Mouse (Mus musculus) thymus, postnatal 36 days (tissue): ENCODE data around the gene Ceacam18.
"Not testable (repeated sequence)": the region's sequence is repeated elsewhere in the genome, so short reads cannot be mapped to it uniquely, and the experiment has no call there.

Experiments
- DNase-seq, 2 experiments: peaks; one replicate each; pipeline ENCODE4 v3.0.0; 2022; ENCODE audit warnings: mixed read lengths in 2 of 2

Gene Ceacam18

DNA sequence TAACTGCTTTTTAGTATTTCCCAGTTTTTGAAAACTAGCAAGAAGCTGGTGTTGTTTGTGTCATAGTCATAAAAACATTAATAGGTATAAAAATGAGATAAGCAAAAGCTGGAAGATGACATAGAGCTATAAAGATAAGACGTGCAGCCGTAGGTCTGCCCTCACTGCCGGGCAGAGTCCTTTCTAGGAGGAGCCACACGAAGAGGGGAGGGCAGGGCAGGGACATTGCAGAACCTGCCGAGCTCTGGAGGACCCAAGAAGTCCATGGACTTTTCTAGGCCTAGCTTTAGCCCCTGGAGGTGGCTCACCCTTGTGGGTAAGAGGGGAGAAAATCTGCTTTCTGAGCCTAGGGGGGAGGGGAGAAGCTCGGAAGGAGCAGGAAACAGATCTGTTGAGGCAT lies at the start of gene Ceacam18:
Gene Ceacam18 (plus strand): TSS at position 208 of the 400 bp plus-strand sequence.
- DNase-seq, result no peak

- DNase-seq, result no peak
Measured at GRCm38 (mm10) chr7:43584790-43585189, 49.7 kb upstream of the Ceacam18 start.

DNA sequence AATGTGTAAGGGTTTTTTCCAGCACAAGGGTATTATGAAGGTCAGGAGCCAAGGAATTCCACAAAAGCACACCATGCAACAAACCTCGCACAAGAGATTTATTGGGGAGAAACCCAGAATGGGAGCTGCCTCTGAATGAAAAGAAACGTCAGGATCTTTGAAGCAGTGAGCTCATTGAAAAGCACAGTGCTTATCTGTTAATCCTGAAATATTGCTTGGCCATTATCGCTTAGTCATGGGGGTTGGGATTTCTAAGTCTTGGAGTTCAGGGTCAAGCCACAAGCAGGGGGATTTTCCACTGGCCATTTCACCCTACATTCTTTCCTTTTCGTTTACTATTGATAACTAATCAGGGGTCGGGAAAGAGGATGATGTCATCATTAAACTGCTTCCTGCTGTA lies 32.6 kb upstream of the Ceacam18 start:
- no peak for DNase-seq

- DNase-seq, result peak; percentile 27 to 42
Measured at GRCm38 (mm10) chr7:43606896-43607742, 27.4 kb upstream of the Ceacam18 start, which contains the start of gene Zfp819. Gene Zfp819, plus strand, starts transcription at chr7:43607169.

- no peak for DNase-seq
Measured at GRCm38 (mm10) chr7:43607743-43608287, 26.7 kb upstream of the Ceacam18 start.

DNA sequence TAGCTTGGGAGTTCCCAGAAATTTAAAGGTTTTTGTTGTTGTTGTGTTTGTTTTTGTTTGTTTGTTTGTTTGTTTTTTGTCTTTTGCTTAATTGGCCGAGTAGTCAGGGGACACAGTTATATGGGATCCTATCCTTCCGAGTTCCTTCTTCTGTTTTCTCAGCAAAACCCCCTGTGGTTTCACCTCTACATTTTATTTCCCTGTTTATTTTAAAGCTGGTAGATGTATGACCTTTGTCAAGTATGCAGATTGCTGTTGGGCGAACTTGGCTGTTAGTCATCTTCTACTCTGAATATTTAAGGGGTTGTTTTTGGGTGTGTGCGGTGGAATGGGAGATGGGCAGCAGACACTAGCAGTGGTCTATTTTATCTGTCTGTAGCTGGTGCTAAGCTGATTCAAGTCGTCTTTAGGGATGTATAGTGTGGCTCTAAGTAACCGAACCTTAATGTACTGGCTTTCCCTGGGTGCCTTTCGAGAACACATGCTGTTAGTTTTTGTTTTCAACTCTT lies 26.1 kb upstream of the Ceacam18 start:
- no peak for DNase-seq

DNA sequence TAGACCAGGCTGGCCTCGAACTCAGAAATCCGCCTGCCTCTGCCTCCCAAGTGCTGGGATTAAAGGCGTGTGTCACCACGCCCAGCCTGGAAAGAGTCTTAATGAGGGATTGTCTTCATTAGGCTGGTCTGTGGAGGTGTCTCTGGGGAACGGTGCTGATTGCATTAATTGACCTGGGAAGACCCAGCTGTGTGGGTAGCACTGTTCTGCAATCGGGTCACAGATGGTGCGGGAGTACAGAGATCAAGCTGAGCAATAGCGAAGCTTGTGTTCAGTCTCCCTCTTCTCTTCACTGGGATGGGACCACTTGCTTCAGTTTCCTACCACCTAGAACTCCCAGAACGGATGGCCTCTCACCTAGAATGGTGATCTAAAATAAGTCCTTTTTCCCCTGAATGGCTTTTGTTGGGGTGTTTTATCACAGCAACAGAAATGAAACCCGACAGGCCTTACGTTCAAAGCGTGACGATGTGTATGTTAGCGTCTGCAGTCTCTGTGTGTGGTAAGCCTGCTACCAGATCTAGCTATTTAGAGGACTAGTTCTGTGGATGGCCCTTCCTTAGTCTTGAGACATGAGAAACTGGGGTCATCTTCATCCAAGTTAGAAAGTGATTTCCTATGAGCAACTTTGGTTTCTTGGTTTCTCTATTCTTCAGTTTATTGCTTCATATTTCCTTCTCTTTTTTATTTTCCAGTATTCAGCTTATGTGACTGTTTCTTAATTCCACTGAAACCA lies 20.5 kb upstream of the Ceacam18 start:
- no peak for DNase-seq

DNA sequence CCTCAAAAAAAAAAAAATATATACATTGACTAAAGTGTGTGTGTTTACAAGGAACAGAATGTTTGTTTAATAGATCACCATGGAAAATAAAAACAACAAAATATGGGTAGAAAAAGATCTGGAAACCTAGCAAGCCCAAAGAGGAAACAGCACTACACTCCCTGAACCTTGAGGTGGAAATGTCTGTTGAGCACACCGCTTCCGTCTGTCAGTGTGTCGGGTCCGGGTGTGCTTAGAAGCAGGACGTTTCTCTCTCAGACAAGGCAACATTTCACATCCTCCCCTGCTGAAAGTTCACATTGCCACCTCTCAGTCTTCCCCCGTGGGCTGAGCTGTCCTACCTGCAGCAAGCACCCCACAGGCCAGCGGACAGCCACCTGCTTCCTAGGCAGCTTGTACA lies 11.6 kb upstream of the Ceacam18 start:
- no peak for DNase-seq

- no peak for DNase-seq
Measured at GRCm38 (mm10) chr7:43623819-43624218, 10.7 kb upstream of the Ceacam18 start.

GRCm38 (mm10) chr7:43625065-43625464 lies 9.4 kb upstream of the Ceacam18 start:
- no peak for DNase-seq

DNA sequence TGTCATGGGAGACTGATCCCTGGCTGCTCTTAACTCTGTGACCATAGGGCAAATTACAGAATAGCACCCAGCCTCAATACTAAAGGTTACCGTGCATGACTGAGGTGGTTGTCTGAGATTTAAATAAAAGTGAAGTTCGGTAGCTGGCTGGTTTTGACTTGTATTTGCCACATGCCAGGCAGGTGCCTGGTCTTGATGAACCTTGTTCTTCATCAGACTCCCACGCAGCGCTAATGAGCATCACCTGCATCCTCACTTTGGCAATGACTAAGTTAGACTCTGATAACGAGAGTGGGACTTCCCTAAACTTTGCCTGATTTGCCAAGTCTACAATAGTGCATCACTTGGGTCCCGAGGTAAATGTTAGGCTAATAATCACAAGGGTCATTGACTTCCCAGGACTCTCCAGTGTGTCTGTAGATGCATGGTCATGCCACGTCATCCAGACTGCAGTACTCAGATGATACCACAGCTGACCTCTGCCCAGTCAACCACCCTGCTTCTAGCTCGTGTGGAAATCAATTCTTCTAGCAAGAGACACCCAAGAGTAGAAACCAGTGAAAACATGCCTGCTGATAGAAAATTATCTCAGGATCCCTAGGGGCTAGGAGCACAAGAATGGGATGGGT lies 8.6 kb upstream of the Ceacam18 start:
- no peak for DNase-seq

DNA sequence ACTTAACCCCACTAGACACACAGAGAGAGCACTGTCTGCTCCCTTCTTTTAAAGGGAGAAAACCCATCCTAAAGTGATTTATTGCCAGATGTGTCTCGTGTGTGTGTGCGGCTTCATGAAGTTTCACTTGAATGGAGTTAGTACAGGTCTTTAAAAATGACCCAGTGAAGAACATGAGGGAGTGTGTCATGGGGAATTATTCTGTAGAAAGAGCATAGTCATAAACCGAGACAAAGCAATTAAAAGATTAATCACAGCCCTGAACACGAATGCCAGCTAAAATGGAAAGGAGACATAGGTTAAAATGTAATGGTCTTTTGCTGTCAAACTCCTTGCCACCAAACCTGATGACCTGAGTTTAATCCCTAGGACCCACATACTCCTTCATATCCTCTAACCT lies 567 bp upstream of the Ceacam18 start:
- DNase-seq, result no peak

DNA sequence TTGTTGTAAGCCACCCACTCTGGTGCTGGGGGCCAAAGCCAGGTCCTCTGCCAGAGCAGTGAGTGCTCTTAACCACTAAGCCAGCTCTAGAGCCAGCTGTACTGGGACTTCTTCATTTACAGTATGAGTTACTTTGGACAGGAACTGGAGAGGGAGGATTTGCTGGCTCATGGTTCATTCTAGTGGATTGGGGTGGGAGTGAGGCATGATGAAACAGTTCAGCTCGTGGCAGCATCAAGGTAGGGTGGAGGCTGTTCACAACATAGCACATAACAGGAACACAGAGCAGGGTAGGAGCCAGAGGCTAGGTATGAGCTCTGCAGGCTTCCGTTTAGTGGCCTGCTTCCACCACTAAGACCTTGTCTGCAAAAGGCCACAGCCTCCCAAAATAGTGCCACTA lies 1.7 kb downstream of the Ceacam18 start:
- no peak for DNase-seq

DNA sequence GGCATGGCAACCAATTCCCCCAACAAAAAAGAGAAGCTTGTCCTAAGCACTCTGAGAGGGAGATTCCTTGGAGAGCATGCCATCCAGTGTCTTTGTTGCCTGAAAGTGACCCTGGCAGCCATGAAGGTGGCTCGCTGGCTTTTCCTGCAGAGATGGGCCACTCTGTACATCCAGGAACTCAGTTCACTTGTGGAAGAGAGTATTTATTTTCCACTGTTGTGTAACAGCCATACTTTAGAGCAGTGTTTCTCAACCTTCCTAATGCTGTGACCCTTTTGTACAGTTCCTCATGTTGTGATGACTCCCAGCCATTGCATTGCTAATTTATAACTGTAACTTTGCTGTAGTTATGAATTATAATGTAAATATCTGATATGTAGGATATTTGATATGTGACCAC lies 2.6 kb downstream of the Ceacam18 start:
- DNase-seq, result no peak

DNA sequence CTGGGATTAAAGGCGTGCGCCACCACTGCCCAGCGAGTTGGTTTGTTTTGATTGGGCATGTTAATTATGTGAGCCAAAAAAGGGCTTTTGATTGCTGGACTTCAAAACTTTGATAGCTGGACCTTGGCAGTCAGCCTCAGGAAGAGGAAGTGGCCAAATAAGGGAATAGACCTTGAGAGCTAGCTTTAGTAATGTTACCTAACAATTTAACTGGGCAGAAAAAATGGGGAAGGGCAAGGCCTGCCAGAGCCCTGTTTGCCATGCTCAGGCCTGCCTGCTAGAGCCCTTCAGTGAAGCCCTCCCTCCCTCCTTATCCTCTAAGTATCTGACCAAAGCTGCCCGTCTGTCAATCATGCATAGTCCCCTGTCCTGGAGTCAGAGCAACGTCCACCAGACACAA lies 8.1 kb downstream of the Ceacam18 start:
- no peak for DNase-seq

GRCm38 (mm10) chr7:43643046-43643652 lies 8.6 kb downstream of the Ceacam18 start:
- DNase-seq, result no peak

GRCm38 (mm10) chr7:43652683-43653082 lies 18.2 kb downstream of the Ceacam18 start:
- DNase-seq, result no peak

- DNase-seq, result no peak
Measured at GRCm38 (mm10) chr7:43654519-43654918, 20.0 kb downstream of the Ceacam18 start.

GRCm38 (mm10) chr7:43656232-43656631 lies 21.7 kb downstream of the Ceacam18 start:
- DNase-seq, result no peak

- DNase-seq, result no peak
Measured at GRCm38 (mm10) chr7:43660002-43660401, 25.5 kb downstream of the Ceacam18 start, which contains the start of gene Siglece. Gene Siglece, minus strand, starts transcription at chr7:43660161.

- no peak for DNase-seq
Measured at GRCm38 (mm10) chr7:43662804-43663203, 28.3 kb downstream of the Ceacam18 start.

- not testable (repeated sequence) for DNase-seq
Measured at GRCm38 (mm10) chr7:43667221-43667620, 32.7 kb downstream of the Ceacam18 start.
